Mouse (Mus musculus): ENCODE measurements around the gene Frmd8. TPM values are rescaled to one million over a fixed set of nuclear protein-coding genes. Genes with fewer than 3 reads are reported as not detected.

Frmd8 gene
- polyA plus RNA-seq, 1 experiment from 2014 or later: 20.7 TPM

DNA sequence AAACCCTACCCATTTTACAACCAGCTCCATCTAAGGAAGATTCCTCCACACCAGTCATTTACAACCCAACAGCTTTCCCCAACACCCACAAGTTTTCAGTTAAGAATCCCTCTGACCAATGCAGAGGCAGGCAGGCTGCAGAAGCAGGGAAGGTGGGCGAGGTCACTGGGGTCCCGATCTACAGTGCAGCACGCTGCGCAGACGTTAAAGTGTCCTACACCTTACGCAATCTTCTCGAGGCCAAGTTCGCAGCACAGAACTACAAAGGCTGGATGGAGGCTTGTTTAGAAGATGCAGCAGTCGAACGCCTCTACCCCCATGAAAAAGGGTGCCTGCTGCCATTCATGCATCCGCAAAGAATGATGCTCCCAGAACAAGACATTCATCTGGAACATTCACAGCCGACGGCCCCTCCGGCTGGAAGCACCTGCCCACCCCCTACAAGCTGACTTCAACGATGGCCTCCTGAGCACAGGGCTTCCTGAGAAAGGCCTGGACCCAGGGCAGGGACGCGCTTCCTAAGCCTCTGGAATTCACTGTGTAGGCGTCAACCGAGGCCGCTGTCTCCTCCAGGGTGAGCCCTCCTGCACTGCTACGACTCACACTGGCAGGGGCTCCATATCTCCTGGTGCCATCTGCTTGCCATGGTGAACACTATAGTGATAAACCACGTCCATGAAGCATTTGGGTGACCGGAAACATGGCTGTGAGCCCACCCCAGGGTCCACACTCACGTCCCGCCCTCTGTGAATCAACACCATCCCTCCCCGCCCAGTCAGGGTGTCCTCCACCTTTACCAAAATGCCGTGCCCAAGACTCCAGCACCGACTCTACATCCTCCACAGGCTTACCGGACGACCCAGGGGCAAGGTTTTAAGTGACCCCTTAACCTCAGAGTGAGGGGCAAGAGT is 31.0 kb downstream of the Frmd8 start:
- Histone ChIP-seq H3K9ac (ENCODE audit: low read length) (peak overlapping the region; percentile 9; the same call in 1 of the 2 replicates), H3K4me1 (ENCODE audit: control insufficient read depth, insufficient read depth, low read length) (peaks cover 51% of the 10 kb centered on the region), H3K27ac (ENCODE audit: low read depth, low read length) (no peak overlapping the region), H3K36me3 (ENCODE audit: control insufficient read depth, insufficient read depth, low read length) (no peaks in the 10 kb centered on the region), H3K27me3 (ENCODE audit: control insufficient read depth, insufficient read depth, low read length) (no peaks in the 10 kb centered on the region), H3K9me3 (ENCODE audit: control insufficient read depth, low read length) (no peaks in the 10 kb centered on the region), H3K4me2 (ENCODE audit: low read depth) (peak overlapping the region; percentile 4; the same call in 1 of the 2 replicates), H3K4me3 (ENCODE audit: low read depth, low read length) (peak overlapping the region; percentile 15; the same call in 1 of the 2 replicates)
- ATAC-seq (ENCODE audit: insufficient read depth, low FRiP score, low TSS enrichment) (no peak), DNase-seq (ENCODE audit: low spot score) (no peak)
- 86% methylated on average over 30 of the region's 30 CpGs for WGBS

GRCm38 (mm10) chr19:5842785-5843730 is 32.0 kb downstream of the Frmd8 start:
- peaks cover 41% of the 10 kb centered on the region for H3K4me1 ChIP-seq (ENCODE audit: control insufficient read depth, insufficient read depth, low read length)
- 0 out of 2 replicates have a peak overlapping the region, but pooled peaks have one; percentile 17 for H3K27ac ChIP-seq (ENCODE audit: low read depth, low read length)
- H3K4me3 ChIP-seq (ENCODE audit: low read depth, low read length): no peak overlapping the region
- no peak overlapping the region for H3K4me2 ChIP-seq (ENCODE audit: low read depth)
- H3K36me3 ChIP-seq (ENCODE audit: control insufficient read depth, insufficient read depth, low read length): no peaks in the 10 kb centered on the region
- DNase-seq (ENCODE audit: low spot score): no peak
- no peaks in the 10 kb centered on the region for H3K27me3 ChIP-seq (ENCODE audit: control insufficient read depth, insufficient read depth, low read length)
- H3K9me3 ChIP-seq (ENCODE audit: control insufficient read depth, low read length): no peaks in the 10 kb centered on the region
- 66% methylated on average over 9 of the region's 9 CpGs for WGBS
- no peak overlapping the region for H3K9ac ChIP-seq (ENCODE audit: low read length)
- no peak for ATAC-seq (ENCODE audit: insufficient read depth, low FRiP score, low TSS enrichment)

DNA sequence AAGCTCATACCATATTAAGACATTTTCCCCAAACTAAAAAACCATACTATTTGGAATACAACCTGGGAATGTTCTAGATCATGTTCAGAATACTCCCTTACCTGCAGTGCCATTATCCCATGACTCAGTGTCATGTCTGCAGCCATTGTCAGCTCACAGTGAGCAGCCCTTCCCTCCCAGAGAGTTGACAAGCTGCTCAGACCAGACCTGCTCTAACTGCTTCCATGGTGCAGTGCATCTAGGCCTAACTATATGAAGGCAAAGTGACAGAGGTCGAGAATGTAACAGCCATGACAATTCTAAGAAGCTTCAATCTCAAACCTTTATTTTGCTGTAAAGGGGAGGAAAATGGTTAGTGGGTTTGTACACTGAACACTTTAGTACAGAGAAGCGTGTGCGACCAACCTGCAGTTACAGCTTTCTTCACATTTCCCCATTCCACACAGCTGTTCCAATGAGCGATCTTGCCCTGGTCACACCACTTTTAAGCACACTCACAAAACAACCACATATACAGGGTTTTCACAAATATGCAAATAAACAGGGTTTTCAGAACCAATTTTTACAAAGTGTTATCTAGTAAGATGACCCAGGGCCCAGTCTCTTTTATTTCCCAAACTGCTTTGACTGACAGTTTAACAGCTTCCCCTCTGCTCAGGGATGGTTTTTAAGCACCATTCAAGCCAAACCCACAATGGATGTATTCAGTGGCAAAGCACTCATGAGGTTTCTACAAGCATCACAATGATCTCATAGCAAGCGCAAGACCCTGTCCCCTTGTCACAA is 32.9 kb downstream of the Frmd8 start:
- Histone ChIP-seq H3K36me3 (ENCODE audit: control insufficient read depth, insufficient read depth, low read length) (no peaks in the 10 kb centered on the region), H3K4me2 (ENCODE audit: low read depth) (no peak overlapping the region), H3K4me1 (ENCODE audit: control insufficient read depth, insufficient read depth, low read length) (peaks cover 33% of the 10 kb centered on the region), H3K27ac (ENCODE audit: low read depth, low read length) (0 out of 2 replicates have a peak overlapping the region, but pooled peaks have one; percentile 35), H3K27me3 (ENCODE audit: control insufficient read depth, insufficient read depth, low read length) (no peaks in the 10 kb centered on the region), H3K9ac (ENCODE audit: low read length) (no peak overlapping the region; the same call in 1 of the 2 replicates), H3K4me3 (ENCODE audit: low read depth, low read length) (no peak overlapping the region), H3K9me3 (ENCODE audit: control insufficient read depth, low read length) (no peaks in the 10 kb centered on the region)
- ATAC-seq (ENCODE audit: insufficient read depth, low FRiP score, low TSS enrichment) (no peak), DNase-seq (ENCODE audit: low spot score) (no peak)
- 53% methylated on average over 5 of the region's 5 CpGs for WGBS

DNA sequence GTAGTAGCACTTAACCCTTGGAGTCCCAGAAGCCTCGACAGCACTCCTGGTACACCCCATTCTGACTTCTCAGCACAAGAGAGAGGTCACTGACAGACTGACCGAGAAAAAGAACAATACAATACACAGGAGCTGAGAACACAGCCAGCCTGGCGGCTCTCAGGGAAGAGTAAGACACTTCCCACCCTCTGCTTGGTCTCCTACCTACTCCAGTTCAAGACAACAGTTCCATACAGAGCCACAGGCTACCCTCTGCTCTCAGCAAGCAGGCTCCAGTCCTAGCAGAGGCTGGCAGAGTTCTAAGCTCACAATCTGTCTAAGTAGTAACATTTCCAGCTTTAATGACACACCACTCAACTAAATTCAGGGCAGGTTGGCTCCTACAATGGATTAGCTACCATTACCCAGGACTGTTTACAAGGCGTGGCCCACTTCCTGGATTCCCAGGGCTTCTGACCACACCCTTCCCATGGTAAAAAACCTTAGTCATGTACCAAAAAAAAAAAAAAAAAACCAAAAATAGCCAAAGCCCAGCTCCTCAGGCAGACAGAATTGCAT is 33.6 kb downstream of the Frmd8 start:
- Histone ChIP-seq H3K4me2 (ENCODE audit: low read depth) (no peak overlapping the region), H3K27me3 (ENCODE audit: control insufficient read depth, insufficient read depth, low read length) (no peaks in the 10 kb centered on the region), H3K4me3 (ENCODE audit: low read depth, low read length) (no peak overlapping the region), H3K9ac (ENCODE audit: low read length) (no peak overlapping the region), H3K4me1 (ENCODE audit: control insufficient read depth, insufficient read depth, low read length) (peaks cover 29% of the 10 kb centered on the region), H3K9me3 (ENCODE audit: control insufficient read depth, low read length) (no peaks in the 10 kb centered on the region), H3K36me3 (ENCODE audit: control insufficient read depth, insufficient read depth, low read length) (no peaks in the 10 kb centered on the region), H3K27ac (ENCODE audit: low read depth, low read length) (no peak overlapping the region)
- ATAC-seq (ENCODE audit: insufficient read depth, low FRiP score, low TSS enrichment): no peak
- DNase-seq (ENCODE audit: low spot score): no peak
- WGBS: 51% methylated on average over 4 of the region's 4 CpGs

DNA sequence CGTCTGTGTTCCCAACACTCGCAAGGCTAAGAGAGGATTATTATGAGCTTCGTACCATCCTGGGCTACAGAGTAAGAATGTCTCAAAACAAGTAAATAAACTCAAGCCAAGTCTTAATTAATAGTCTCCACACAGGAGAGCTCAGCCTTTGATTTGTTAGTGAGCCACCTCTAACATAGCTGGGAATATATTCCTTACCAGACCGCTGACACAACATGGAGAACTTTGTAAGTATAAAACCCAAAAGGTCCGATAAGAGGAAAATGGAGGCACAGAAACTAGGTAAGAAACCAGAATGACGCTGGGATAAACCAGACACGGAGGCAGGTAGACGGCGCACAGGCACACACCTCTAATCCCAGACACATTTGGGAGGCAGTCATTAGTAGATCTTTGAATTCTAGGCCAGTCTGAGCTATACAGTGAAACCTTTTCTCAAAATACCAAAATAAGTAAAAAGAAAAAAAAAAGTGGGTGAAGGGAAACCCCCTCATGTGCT is 34.1 kb downstream of the Frmd8 start:
- Histone ChIP-seq H3K4me1 (ENCODE audit: control insufficient read depth, insufficient read depth, low read length) (peaks cover 29% of the 10 kb centered on the region), H3K4me3 (ENCODE audit: low read depth, low read length) (no peak overlapping the region), H3K9me3 (ENCODE audit: control insufficient read depth, low read length) (no peaks in the 10 kb centered on the region), H3K4me2 (ENCODE audit: low read depth) (no peak overlapping the region), H3K27me3 (ENCODE audit: control insufficient read depth, insufficient read depth, low read length) (no peaks in the 10 kb centered on the region), H3K9ac (ENCODE audit: low read length) (no peak overlapping the region), H3K36me3 (ENCODE audit: control insufficient read depth, insufficient read depth, low read length) (no peaks in the 10 kb centered on the region), H3K27ac (ENCODE audit: low read depth, low read length) (no peak overlapping the region)
- WGBS: 92% methylated on average over 9 of the region's 9 CpGs
- no peak for ATAC-seq (ENCODE audit: insufficient read depth, low FRiP score, low TSS enrichment)
- DNase-seq (ENCODE audit: low spot score): no peak

GRCm38 (mm10) chr19:5840086-5840889 is 34.8 kb downstream of the Frmd8 start:
- no peak for ATAC-seq (ENCODE audit: insufficient read depth, low FRiP score, low TSS enrichment)
- peaks cover 26% of the 10 kb centered on the region for H3K4me1 ChIP-seq (ENCODE audit: control insufficient read depth, insufficient read depth, low read length)
- no peak overlapping the region for H3K4me3 ChIP-seq (ENCODE audit: low read depth, low read length)
- H3K9me3 ChIP-seq (ENCODE audit: control insufficient read depth, low read length): no peaks in the 10 kb centered on the region
- no peak overlapping the region for H3K4me2 ChIP-seq (ENCODE audit: low read depth)
- H3K27me3 ChIP-seq (ENCODE audit: control insufficient read depth, insufficient read depth, low read length): no peaks in the 10 kb centered on the region
- H3K36me3 ChIP-seq (ENCODE audit: control insufficient read depth, insufficient read depth, low read length): no peaks in the 10 kb centered on the region
- no peak overlapping the region for H3K9ac ChIP-seq (ENCODE audit: low read length)
- DNase-seq (ENCODE audit: low spot score): no peak
- H3K27ac ChIP-seq (ENCODE audit: low read depth, low read length): no peak overlapping the region
- 79% methylated on average over 18 of the region's 18 CpGs for WGBS

DNA sequence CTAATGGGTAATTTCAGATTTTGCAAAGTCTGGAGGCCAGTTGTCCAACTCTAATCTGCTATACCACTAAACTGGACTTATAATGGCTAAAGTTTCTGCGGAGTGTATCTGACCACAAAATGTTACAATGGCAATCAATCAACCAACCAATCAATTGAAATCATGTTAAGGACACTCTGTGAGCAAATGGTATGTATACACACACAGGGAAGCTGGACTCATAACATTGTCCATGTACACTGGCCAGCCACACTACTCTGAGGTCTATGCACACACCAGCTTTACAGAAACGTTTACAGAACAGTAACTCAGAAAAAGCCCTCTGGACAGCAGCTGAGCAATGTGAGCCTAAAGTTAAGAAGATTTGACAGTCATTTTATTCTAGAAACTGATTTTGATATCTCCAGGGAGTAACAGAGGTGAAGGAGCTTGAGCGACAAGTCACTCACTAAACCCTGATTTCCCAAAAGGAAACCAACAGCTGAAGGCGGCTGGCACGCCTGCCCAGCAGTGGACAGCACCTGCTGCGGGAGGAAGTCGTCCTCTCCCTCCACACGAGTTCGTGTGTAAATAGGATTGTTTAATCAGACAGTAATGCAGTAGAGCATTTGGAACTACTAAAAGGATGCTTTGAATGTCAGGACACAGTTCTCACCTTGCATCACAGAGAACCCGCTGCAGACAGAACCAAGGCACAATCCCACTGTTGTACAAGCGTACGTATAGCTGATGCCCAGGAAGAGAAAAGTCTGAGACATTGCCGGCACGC is 35.6 kb downstream of the Frmd8 start:
- Histone ChIP-seq H3K27ac (ENCODE audit: low read depth, low read length) (no peak overlapping the region), H3K4me2 (ENCODE audit: low read depth) (no peak overlapping the region), H3K9me3 (ENCODE audit: control insufficient read depth, low read length) (no peaks in the 10 kb centered on the region), H3K9ac (ENCODE audit: low read length) (no peak overlapping the region), H3K4me1 (ENCODE audit: control insufficient read depth, insufficient read depth, low read length) (peaks cover 20% of the 10 kb centered on the region), H3K27me3 (ENCODE audit: control insufficient read depth, insufficient read depth, low read length) (no peaks in the 10 kb centered on the region), H3K4me3 (ENCODE audit: low read depth, low read length) (no peak overlapping the region), H3K36me3 (ENCODE audit: control insufficient read depth, insufficient read depth, low read length) (no peaks in the 10 kb centered on the region)
- DNase-seq (ENCODE audit: low spot score): no peak
- ATAC-seq (ENCODE audit: insufficient read depth, low FRiP score, low TSS enrichment): no peak
- 85% methylated on average over 14 of the region's 14 CpGs for WGBS

Data from neural tube, embryonic 11.5 days (tissue).